Mouse (Mus musculus) C3H10T1/2 (cell line): ENCODE results near the gene Gba2. TPM values are rescaled to one million over a fixed set of nuclear protein-coding genes. Genes with fewer than 3 reads are reported as not detected.

Experiments used
- polyA plus RNA-seq, 2 experiments: library from polyadenylated mRNA; unstranded; fragments of >200 nt; fragmentation: generic; extraction: Trizol; gene quantifications; one replicate each; pipeline ENCODE4 v1.2.1; 2012; ENCODE audit warnings: missing spikeins in 2 of 2

Gene Gba2
- polyA plus RNA-seq, result 10 to 100 TPM in 1 of 2 experiments, 1 to 10 TPM in 1; 2.0 to 10.2 TPM

DNA sequence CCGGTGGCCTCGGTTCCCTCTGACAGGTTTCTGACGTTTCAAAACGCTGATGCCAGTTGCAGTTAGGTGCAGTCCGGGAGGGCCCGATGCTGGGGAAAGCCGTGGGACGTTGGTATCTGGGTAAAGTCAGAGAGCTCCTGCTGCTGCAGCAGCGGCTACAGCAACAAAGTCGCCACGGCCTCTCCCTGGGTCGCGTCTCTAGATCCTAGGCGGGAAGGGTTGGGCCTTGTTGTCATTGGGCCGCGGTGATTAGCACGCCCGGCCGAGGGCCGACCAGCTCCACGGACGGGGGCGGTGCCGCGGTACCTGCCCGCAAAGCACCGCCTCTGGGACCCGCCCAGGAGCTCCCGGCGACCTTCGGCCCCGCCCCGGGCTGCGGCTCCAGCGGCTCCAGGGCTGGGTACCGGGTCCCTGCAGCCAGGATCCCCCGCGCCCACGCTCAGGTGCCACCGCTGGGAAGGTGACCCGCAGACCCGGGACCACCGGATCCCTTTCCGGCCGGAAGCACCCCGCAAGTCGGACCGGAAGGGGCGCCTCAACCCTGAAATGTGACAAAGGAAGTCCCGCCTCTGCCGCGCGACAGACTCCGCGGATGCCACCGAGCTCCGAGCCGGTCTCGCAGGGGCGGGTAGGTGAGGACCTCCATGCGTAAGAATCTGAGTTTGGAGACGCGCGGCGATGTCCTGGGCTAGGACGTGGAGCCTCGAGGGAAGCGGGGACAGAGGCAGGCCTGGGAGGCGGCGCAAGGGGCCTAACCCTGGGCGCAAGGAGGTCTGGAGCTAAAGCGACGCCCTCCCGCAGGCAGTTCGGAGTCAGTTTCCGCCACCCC is at the start of gene Gba2, which contains the start of gene Rgp1:
Gene Gba2 (minus strand): TSS at position 498 of the 829 bp plus-strand sequence.
Gene Rgp1 (plus strand): TSS at position 340 of the 829 bp plus-strand sequence.

DNA sequence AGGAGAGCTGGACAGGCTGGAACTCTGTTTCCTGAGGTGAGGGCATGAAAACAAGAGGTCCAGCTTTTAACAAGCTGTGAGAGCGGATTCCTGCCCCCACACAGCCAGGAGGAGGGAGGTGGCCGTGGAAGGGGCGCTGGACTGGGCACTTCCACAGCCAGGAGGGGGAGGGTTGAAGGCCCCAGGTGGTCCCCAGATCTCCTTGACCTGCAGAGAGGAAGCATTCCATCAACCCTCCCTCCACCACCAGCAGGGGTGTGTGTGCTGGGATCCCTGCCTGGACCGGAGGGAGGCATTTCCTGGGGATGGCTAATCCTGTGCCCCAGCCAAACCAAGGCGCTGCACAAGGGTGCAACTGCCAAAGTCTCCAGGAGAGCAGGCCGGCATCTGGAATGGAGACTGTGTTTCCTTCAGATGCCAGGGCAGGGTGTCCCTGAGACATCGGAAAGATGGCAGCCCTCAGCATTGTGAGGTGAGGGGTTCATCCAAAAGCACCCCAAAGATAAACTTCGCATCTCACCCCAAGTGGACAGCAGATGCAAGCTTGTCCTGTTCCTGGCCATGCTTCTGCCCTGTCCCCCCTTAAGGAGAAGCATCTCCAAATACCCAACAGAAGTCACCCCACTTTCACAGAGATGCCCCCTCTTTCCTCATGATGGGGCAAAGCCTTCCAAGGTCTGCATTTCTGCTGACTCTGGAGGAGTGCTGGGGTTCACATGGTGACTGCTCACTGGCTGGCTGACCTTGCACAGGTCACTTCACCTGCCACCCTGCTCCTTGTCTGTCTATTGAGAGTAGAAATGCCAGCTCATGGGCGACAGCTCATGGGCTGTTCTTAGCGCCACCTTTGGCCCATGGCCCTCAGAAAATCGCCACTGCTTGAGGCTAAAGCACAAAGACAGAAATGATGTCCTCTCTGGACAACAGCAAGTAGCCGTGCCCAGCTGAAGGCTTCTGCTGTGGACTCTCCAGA is 6.1 kb upstream of the Gba2 start, which contains the start of gene Msmp:
Gene Msmp (minus strand): TSS at position 51 of the 973 bp plus-strand sequence.

DNA sequence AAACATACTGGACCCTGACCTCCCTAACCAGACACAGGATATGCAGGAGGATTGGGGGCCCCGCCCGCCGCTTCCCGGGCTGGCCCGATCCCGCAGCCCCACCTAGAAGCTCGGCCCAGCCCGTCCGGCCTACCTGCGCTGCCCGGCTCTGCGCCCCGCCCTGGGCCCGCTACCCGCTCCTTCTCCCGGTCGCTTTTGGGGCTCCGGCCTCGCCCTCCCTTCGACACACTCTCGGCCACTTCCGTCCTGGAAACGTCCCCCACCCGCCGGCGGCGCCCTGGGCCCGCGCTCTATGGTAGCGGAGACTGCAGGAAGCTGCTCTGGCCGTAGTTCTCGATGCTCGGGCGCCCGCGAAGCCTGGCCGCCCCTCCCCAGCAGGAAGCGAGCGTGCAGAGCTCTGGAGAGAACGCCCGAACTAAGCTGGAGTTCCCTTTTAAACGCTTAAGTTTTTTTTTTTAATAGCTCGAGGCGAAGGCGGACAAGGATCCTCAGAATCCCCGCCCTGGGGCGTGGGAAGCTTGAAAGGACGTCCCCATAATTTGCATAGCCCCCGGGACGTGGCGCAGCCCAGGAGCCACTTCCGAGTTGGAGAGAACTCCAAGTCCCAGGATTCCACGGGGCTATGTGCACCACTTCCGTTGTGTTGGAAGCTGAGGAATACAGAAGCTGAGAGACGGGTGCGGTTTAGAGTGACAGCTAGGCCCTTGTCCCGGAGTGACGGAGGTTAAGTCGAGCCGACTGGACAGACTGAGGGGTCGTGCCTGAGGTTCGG is 16.5 kb downstream of the Gba2 start, which contains the start of the genes Creb3 and Tln1:
Gene Creb3 (plus strand): TSS at position 336 of the 772 bp plus-strand sequence.
Gene Tln1 (minus strand): TSS at position 695 of the 772 bp plus-strand sequence.

Other genes with a start within 250 kb of the Gba2 start
- gene Rusc2, start 196.9 kb downstream of the Gba2 start, polyA plus RNA-seq, result 10 to 100 TPM in 1 of 2 experiments, 1 to 10 TPM in 1; 5.0 to 18.4 TPM
- gene Fam166b, start 149.7 kb downstream of the Gba2 start, polyA plus RNA-seq, result under 1 TPM in 1 of 2 experiments, not detected in 1; 0.12 TPM
- gene Tesk1, start 136.9 kb downstream of the Gba2 start, polyA plus RNA-seq, result 10 to 100 TPM; 25.8 to 40.4 TPM
- gene Cd72, start 124.2 kb downstream of the Gba2 start, polyA plus RNA-seq, result 1 to 10 TPM in 1 of 2 experiments, under 1 TPM in 1; 0.41 to 1.7 TPM
- not detected for gene Sit1, start 95.1 kb downstream of the Gba2 start, polyA plus RNA-seq
- gene Ccdc107, start 86.0 kb downstream of the Gba2 start, polyA plus RNA-seq, result 100 to 1,000 TPM; 103 to 155 TPM
- gene Arhgef39, start 79.2 kb downstream of the Gba2 start, polyA plus RNA-seq, result 10 to 100 TPM in 1 of 2 experiments, 1 to 10 TPM in 1; 7.5 to 26.7 TPM
- gene Car9, start 71.9 kb downstream of the Gba2 start, polyA plus RNA-seq, result 10 to 100 TPM in 1 of 2 experiments, under 1 TPM in 1; 0.13 to 14.9 TPM
- gene Tpm2, start 55.1 kb downstream of the Gba2 start, polyA plus RNA-seq, result 100 to 1,000 TPM; 317 to 365 TPM
- 10 to 100 TPM; 42.0 to 72.5 TPM for gene Creb3, start 16.5 kb downstream of the Gba2 start, polyA plus RNA-seq
- 100 to 1,000 TPM in 1 of 2 experiments, 10 to 100 TPM in 1; 65.6 to 138 TPM for gene Tln1, start 16.2 kb downstream of the Gba2 start, polyA plus RNA-seq
- 10 to 100 TPM in 1 of 2 experiments, 1 to 10 TPM in 1; 8.5 to 22.7 TPM for gene Rgp1, start 158 bp downstream of the Gba2 start, polyA plus RNA-seq
- gene Msmp, start 5.6 kb upstream of the Gba2 start, polyA plus RNA-seq, result under 1 TPM in 1 of 2 experiments, not detected in 1; 0.09 TPM
- gene Npr2, start 53.1 kb upstream of the Gba2 start, polyA plus RNA-seq, result 10 to 100 TPM in 1 of 2 experiments, 1 to 10 TPM in 1; 5.4 to 63.4 TPM
- under 1 TPM; 0.02 to 0.26 TPM for gene Spag8, start 74.7 kb upstream of the Gba2 start, polyA plus RNA-seq
- gene Hint2, start 77.6 kb upstream of the Gba2 start, polyA plus RNA-seq, result 100 to 1,000 TPM in 1 of 2 experiments, 10 to 100 TPM in 1; 99.0 to 148 TPM
- gene Tmem8b, start 90.1 kb upstream of the Gba2 start, polyA plus RNA-seq, result 1 to 10 TPM in 1 of 2 experiments, under 1 TPM in 1; 0.16 to 3.7 TPM
- 1 to 10 TPM; 3.9 to 6.0 TPM for gene Fam221b, start 90.3 kb upstream of the Gba2 start, polyA plus RNA-seq
- gene Olfr70, start 121.9 kb upstream of the Gba2 start, polyA plus RNA-seq, result under 1 TPM in 1 of 2 experiments, not detected in 1; 0.01 TPM
- gene Olfr71, start 131.4 kb upstream of the Gba2 start, polyA plus RNA-seq, result not detected
- 1 to 10 TPM; 2.0 to 2.5 TPM for gene Hrct1, start 148.3 kb upstream of the Gba2 start, polyA plus RNA-seq
- under 1 TPM; 0.01 to 0.02 TPM for gene Spaar, start 151.2 kb upstream of the Gba2 start, polyA plus RNA-seq
- not detected for gene Olfr159, start 192.1 kb upstream of the Gba2 start, polyA plus RNA-seq
- gene Olfr156, start 245.0 kb upstream of the Gba2 start, polyA plus RNA-seq, result not detected